Mouse (Mus musculus) heart, embryonic 14.5 days (tissue): ENCODE results near the gene Pigyl. TPM values are rescaled to one million over a fixed set of nuclear protein-coding genes. Genes with fewer than 3 reads are reported as not detected.

Experiments
- ATAC-seq: fragments of 200-750 bp; cut with Nextera tagmentation; 2 replicates; pipeline ENCODE4 v1.8.0; 2017; ENCODE audit warnings: low read depth, moderate TSS enrichment; ENCODE audit not compliant: insufficient number of reproducible peaks, insufficient read depth, low FRiP score
- H3K27ac ChIP-seq, 2 experiments: fragments of 200-500 bp in 1 of 2; fragments of 300-500 bp in 1 of 2; sonication (generic) in 1 of 2; replicated peaks in 1 of 2; 2 replicates each; pipeline ENCODE4 v1.5.1; 2012 to 2014; ENCODE audit warnings: low read depth in 2 of 2, low read length in 2 of 2, control low read depth in 1 of 2, mild to moderate bottlenecking in 1 of 2, mixed read lengths in 1 of 2; ENCODE audit not compliant: control insufficient read depth in 1 of 2, insufficient read depth in 1 of 2
- H3K27me3 ChIP-seq: fragments of 300-500 bp; sonication (generic); 2 replicates; pipeline ENCODE4 v1.6.1; 2014; ENCODE audit warnings: mild to moderate bottlenecking, low read length, control low read depth; ENCODE audit not compliant: control insufficient read depth, insufficient read depth
- H3K36me3 ChIP-seq: fragments of 300-500 bp; sonication (generic); 2 replicates; pipeline ENCODE4 v1.6.1; 2014; ENCODE audit warnings: mild to moderate bottlenecking, control low read depth, low read length, mixed read lengths; ENCODE audit not compliant: control insufficient read depth, insufficient read depth
- H3K4me1 ChIP-seq, 2 experiments: fragments of 200-500 bp in 1 of 2; fragments of 300-500 bp in 1 of 2; sonication (generic) in 1 of 2; 2 replicates each; pipeline ENCODE4 v1.6.1; 2012 to 2014; ENCODE audit warnings: low read length in 2 of 2, control low read depth in 1 of 2, mixed read lengths in 1 of 2; ENCODE audit not compliant: control insufficient read depth in 2 of 2, insufficient read depth in 2 of 2
- H3K4me2 ChIP-seq: fragments of 300-500 bp; sonication (generic); 2 replicates; pipeline ENCODE4 v1.6.1; 2014; ENCODE audit warnings: mild to moderate bottlenecking, low read length
- H3K4me3 ChIP-seq, 2 experiments: fragments of 200-500 bp in 1 of 2; fragments of 300-500 bp in 1 of 2; sonication (generic) in 1 of 2; 2 replicates each; pipeline ENCODE4 v1.5.1; 2012 to 2014; ENCODE audit warnings: low read length in 2 of 2, mild to moderate bottlenecking in 2 of 2, control low read depth in 1 of 2, low read depth in 1 of 2, moderate library complexity in 1 of 2; ENCODE audit not compliant: control insufficient read depth in 1 of 2, insufficient read depth in 1 of 2
- H3K9ac ChIP-seq: fragments of 300-500 bp; sonication (generic); 2 replicates; pipeline ENCODE4 v1.6.1; 2014; ENCODE audit warnings: mild to moderate bottlenecking, low read length
- H3K9me3 ChIP-seq: fragments of 300-500 bp; sonication (generic); 2 replicates; pipeline ENCODE4 v1.6.1; 2016; ENCODE audit warnings: low read length, control low read depth; ENCODE audit not compliant: control insufficient read depth
- WGBS: fragments of 180-500 bp; shearing (Covaris S2); extraction: QIAGEN DNeasy Blood & Tissue Kit; methylation state at CpG from one replicate; pipeline ENCODE4 v1.1.7; 2014; 5-methylcytosine and 5-hydroxymethylcytosine counted together
- polyA plus RNA-seq: library from polyadenylated mRNA; unstranded; fragments of >200 nt; fragmentation: Nextera tagmentation; extraction: Ambion mirVana; gene quantifications from 2 replicates; pipeline ENCODE4 v1.2.1, GENCODE M21; 2014

Pigyl gene
- polyA plus RNA-seq, 1 experiment from 2014 or later = 51.9 TPM

- H3K4me3 ChIP-seq = peak overlapping the region; percentile 75 to 92
- peaks cover 7 to 11% of the 10 kb centered on the region in 2 experiments; a peak in 3 of 4 replicates for H3K4me1 ChIP-seq
- no peak for ATAC-seq
- H3K9me3 ChIP-seq = no peaks in the 10 kb centered on the region
- no peak overlapping the region for H3K27ac ChIP-seq
- peak overlapping the region; percentile 87 for H3K9ac ChIP-seq
- 0 out of 2 replicates have a peak, but pooled peaks cover 3% of the 10 kb centered on the region for H3K27me3 ChIP-seq
- 49% methylated on average over 34 of the region's 34 CpGs for WGBS
- H3K36me3 ChIP-seq = peaks cover 6% of the 10 kb centered on the region
- peak overlapping the region; percentile 76 for H3K4me2 ChIP-seq
Measured at GRCm38 (mm10) chr9:22157516-22158265, 1.0 kb downstream of the Pigyl start.

GRCm38 (mm10) chr9:22161299-22161698 is 4.7 kb downstream of the Pigyl start:
- peaks cover 6% of the 10 kb centered on the region for H3K36me3 ChIP-seq
- ATAC-seq = no peak

DNA sequence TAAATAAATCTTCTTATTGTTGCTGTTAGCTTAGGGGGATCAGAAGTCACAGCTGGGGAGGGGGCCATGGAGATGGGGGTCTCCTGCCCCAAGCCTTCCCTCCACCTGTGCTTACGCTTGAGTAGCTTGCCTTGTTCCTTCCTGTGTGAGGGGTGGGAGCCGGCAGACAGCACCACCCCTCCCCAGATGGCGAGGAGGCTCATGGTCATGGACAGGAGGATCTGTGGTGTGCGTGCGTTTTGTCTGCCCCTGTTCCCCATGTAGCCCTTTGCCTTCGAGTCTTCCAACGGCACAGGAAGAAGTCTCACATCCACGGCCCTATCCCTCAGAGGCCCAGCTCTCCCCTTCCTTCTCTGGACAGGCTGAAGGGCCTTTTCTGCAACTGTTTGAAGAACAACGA is 5.7 kb downstream of the Pigyl start:
- Histone ChIP-seq H3K36me3 (peaks cover 6% of the 10 kb centered on the region), H3K27ac (no peak overlapping the region), H3K4me1 (peaks cover 4 to 6% of the 10 kb centered on the region in 2 experiments; a peak in 3 of 4 replicates), H3K27me3 (peaks cover 6% of the 10 kb centered on the region; the same call in 1 of the 2 replicates), H3K4me3 (no peak overlapping the region), H3K4me2 (no peak overlapping the region), H3K9me3 (no peaks in the 10 kb centered on the region; the same call in 1 of the 2 replicates), H3K9ac (no peak overlapping the region)
- ATAC-seq = no peak
- 78% methylated on average over 9 of the region's 9 CpGs for WGBS

More at GRCm38 (mm10) chr9:22161299-22161698, 4.7 kb downstream of the Pigyl start:
- Histone ChIP-seq H3K9me3 (no peaks in the 10 kb centered on the region), H3K4me3 (no peak overlapping the region), H3K27me3 (peaks cover 6% of the 10 kb centered on the region; the same call in 1 of the 2 replicates), H3K4me2 (no peak overlapping the region), H3K4me1 (peaks cover 4 to 7% of the 10 kb centered on the region in 2 experiments; a peak in 3 of 4 replicates), H3K9ac (no peak overlapping the region), H3K27ac (no peak overlapping the region)
- 29% methylated on average over 6 of the region's 6 CpGs for WGBS

- Histone ChIP-seq H3K9me3 (no peaks in the 10 kb centered on the region; the same call in 1 of the 2 replicates), H3K9ac (no peak overlapping the region), H3K4me1 (0 out of 4 replicates have a peak, but pooled peaks cover 0 to under 1% of the 10 kb centered on the region in 2 experiments), H3K27me3 (peaks cover 6% of the 10 kb centered on the region; the same call in 1 of the 2 replicates), H3K4me3 (no peak overlapping the region), H3K36me3 (peaks cover 4% of the 10 kb centered on the region), H3K27ac (no peak overlapping the region), H3K4me2 (no peak overlapping the region)
- WGBS = 80% methylated on average over 7 of the region's 7 CpGs
- no peak for ATAC-seq
Measured at GRCm38 (mm10) chr9:22162912-22163311, 6.3 kb downstream of the Pigyl start.

DNA sequence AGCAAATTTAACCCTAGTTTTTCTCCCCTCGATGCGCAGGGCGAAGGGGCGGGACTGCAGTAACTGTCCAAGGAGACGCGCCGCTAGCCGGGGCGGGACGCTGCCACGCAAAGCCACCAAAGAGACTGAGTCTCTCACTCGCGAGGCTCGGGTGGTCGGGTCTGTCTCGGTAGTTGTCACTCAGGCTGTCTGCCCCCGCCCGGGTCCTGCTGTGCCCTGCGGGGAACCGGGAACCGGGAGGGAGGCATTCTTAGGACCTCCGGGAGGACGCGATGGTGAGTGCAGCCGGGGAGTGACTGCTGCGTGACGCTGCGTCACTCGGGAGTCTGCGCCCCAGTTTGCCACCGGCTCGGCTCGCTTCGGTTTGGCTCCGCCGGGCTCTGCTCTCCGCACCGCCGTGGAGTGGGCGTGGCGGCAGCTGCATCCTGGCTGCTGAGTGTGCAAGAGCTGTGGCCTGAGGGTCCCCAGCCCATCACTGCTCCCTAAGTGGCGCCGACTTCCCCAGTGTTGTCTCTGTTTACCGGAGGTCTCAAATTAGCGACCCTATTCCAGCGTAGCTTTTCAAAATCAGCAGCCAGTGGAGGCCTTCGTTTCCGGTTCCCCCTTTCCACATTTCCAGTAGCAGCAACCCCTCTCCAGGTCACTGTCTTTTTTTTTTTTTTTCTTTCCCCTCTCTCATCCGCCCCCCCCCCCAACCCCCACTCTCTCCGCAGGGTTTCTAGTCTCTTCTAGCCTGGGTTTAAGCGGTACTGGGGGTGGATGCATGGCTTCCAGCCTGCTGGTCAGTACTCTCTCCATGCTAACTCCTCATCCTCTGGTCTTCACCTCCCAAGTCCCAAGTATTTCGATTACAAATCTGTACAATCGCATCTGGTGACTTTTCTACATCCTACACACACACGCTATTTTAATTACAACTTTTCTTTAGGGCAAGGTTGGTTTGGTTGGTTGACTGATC is 8.3 kb downstream of the Pigyl start:
- Histone ChIP-seq H3K36me3 (no peaks in the 10 kb centered on the region), H3K27ac (no peak overlapping the region), H3K4me3 (peak overlapping the region; percentile 62 to 72), H3K4me2 (peak overlapping the region; percentile 97), H3K27me3 (peaks cover 3% of the 10 kb centered on the region; the same call in 1 of the 2 replicates), H3K4me1 (no peaks in the 10 kb centered on the region), H3K9me3 (no peaks in the 10 kb centered on the region; the same call in 1 of the 2 replicates), H3K9ac (peak overlapping the region; percentile 76)
- 1% methylated on average over 53 of the region's 54 CpGs for WGBS
- ATAC-seq = no peak

- H3K36me3 ChIP-seq = no peaks in the 10 kb centered on the region
- no peak overlapping the region for H3K4me3 ChIP-seq
- H3K9me3 ChIP-seq = no peaks in the 10 kb centered on the region; the same call in 1 of the 2 replicates
- 57% methylated on average over 6 of the region's 6 CpGs for WGBS
- H3K4me2 ChIP-seq = no peak overlapping the region
- H3K9ac ChIP-seq = no peak overlapping the region
- H3K4me1 ChIP-seq = no peaks in the 10 kb centered on the region
- H3K27me3 ChIP-seq = peaks cover 3% of the 10 kb centered on the region; the same call in 1 of the 2 replicates
- ATAC-seq = no peak
- H3K27ac ChIP-seq = no peak overlapping the region
Measured at GRCm38 (mm10) chr9:22165964-22166363, 9.3 kb downstream of the Pigyl start.

- H3K27ac ChIP-seq = no peak overlapping the region
- no peak for ATAC-seq
- H3K9ac ChIP-seq = no peak overlapping the region
- H3K9me3 ChIP-seq = no peaks in the 10 kb centered on the region; the same call in 1 of the 2 replicates
- no peaks in the 10 kb centered on the region for H3K36me3 ChIP-seq
- peaks cover 3% of the 10 kb centered on the region; the same call in 1 of the 2 replicates for H3K27me3 ChIP-seq
- no peak overlapping the region for H3K4me2 ChIP-seq
- H3K4me3 ChIP-seq = no peak overlapping the region
- 83% methylated on average over 10 of the region's 10 CpGs for WGBS
- H3K4me1 ChIP-seq = no peaks in the 10 kb centered on the region
Measured at GRCm38 (mm10) chr9:22166686-22167085, 10.0 kb downstream of the Pigyl start.
